Mouse (Mus musculus) CD4-positive naive resting alpha-beta T cell, adult 57 days (primary cell): ENCODE results near the gene Birc7. TPM values are rescaled to one million over a fixed set of nuclear protein-coding genes. Genes with fewer than 3 reads are reported as not detected.

Experiments used
- total RNA-seq: library from RNA; stranded (reverse); gene quantifications from one replicate; pipeline ENCODE4 v1.2.4, GENCODE M21; 2023

Gene Birc7
- total RNA-seq, result not detected

DNA sequence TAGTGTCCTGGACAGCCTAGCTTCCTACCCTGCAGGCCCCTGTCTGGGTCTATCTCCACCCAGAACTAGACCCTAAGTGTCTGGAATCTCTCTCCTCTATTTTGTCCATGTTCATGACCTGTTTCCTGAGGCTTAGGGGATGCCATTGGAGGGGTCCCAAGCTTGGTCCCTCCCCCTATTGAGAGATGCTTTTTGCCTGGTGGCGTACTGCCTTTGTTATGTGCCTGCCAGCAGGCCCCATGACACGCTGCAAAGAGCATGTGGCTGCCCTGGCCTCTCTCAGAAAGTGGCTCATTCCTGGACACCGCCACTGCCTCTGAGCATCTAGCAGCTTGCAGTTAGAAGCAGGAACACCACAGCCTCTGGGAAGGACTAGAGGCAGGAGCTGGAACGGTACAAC is at the start of gene Birc7:
Gene Birc7 (plus strand): TSS at position 301 of the 400 bp plus-strand sequence.

GRCm38 (mm10) chr2:180920810-180921400 is 7.9 kb upstream of the Birc7 start, which contains the start of gene Ythdf1:
TSS of gene Ythdf1 (minus strand) at chr2:180920949.

GRCm38 (mm10) chr2:180954061-180955047 is 25.5 kb downstream of the Birc7 start, which contains the start of gene Nkain4:
TSS of gene Nkain4 (minus strand) at chr2:180954699.

GRCm38 (mm10) chr2:180967010-180967763 is 38.4 kb downstream of the Birc7 start, which contains the start of gene Arfgap1:
TSS of gene Arfgap1 (plus strand) at chr2:180967225.

Other genes with a start within 250 kb of the Birc7 start
- gene Dido1, start 219.0 kb upstream of the Birc7 start, total RNA-seq, result 90.3 TPM
- 53.0 TPM for gene Gid8, start 218.9 kb upstream of the Birc7 start, total RNA-seq
- 86.5 TPM for gene Slc17a9, start 203.8 kb upstream of the Birc7 start, total RNA-seq
- not detected for gene Bhlhe23, start 152.1 kb upstream of the Birc7 start, total RNA-seq
- 87.9 TPM for gene Ythdf1, start 8.1 kb upstream of the Birc7 start, total RNA-seq
- 2.7 TPM for gene Nkain4, start 25.7 kb downstream of the Birc7 start, total RNA-seq
- 82.4 TPM for gene Arfgap1, start 38.2 kb downstream of the Birc7 start, total RNA-seq
- gene Col20a1, start 57.5 kb downstream of the Birc7 start, total RNA-seq, result 3.0 TPM
- gene Chrna4, start 114.5 kb downstream of the Birc7 start, total RNA-seq, result not detected
- gene Kcnq2, start 206.3 kb downstream of the Birc7 start, total RNA-seq, result not detected
- not detected for gene Eef1a2, start 228.0 kb downstream of the Birc7 start, total RNA-seq